Mouse (Mus musculus) small intestine, adult 2 months (tissue): ENCODE data around the gene Rbms3.

Experiments
- CTCF ChIP-seq: fragments of 200-500 bp; IDR thresholded peaks from 2 replicates; pipeline ENCODE4 v1.5.1; 2012; ENCODE audit warnings: low read depth, mild to moderate bottlenecking, control low read depth, inconsistent platforms, low read length, moderate library complexity, mixed read lengths; ENCODE audit not compliant: insufficient replicate concordance, insufficient read length; ENCODE audit errors: extremely low read depth
- POLR2A ChIP-seq: fragments of 200-500 bp; IDR thresholded peaks from 2 replicates; pipeline ENCODE4 v1.6.1; 2012; ENCODE audit warnings: low read depth, mild to moderate bottlenecking, control low read depth, inconsistent platforms, low read length, moderate library complexity

DNA sequence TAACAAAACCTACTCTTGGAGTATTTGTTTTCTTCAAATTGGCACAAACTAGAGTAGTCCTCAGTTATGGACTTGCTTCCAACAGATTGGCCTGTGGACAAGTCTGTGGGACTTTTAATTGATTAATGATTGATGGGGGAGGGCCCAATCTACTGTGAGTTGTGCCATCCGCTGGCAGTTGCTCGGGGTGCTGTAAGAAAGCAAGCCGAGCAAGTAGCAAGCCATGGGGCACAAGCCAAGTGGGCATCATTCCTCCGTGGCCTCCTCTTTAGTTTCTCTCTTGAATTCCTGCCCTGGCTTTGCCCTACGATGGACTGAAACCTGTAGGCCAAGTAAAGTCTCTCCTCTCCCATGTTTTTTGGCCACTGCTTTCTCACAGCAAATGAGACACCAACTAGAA lies 299.0 kb downstream of the Rbms3 start:
- TF ChIP-seq CTCF (no peak), POLR2A (no peak)
